Mouse (Mus musculus): Measurements from ENCODE around the gene Paqr4. TPM values are rescaled to one million over a fixed set of nuclear protein-coding genes. Genes with fewer than 3 reads are reported as not detected.

The Paqr4 gene
- polyA plus RNA-seq, 1 experiment from 2014 or later = 45.2 TPM

DNA sequence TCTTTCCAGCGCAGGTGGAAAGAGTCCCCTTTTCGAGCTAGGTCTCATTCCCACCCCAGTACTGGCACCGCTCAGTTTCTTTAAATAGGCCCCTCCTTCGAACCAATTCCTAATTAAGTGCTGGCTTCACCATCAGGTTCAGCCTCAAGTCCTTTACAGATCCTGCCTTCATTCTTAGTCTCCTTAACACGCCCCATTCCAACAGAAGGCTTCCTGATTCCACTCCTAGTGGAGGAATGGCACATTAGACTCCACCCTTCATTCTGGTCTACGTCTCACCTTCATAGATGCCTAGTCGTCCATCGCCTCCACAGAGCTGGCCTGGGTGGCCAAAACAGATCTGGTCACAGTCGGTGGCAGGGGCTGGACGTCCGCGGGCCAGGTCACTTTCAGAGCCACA is 2.3 kb upstream of the Paqr4 start:
- peak; percentile 40 for DNase-seq (ENCODE audit: low spot score)
- Histone ChIP-seq H3K4me2 (replicated peaks; ENCODE audit: low read depth, low read length) (no peak overlapping the region), H3K27me3 (replicated peaks; ENCODE audit: insufficient read depth, low read length) (peaks cover 50% of the 10 kb centered on the region), H3K4me1 (ENCODE audit: insufficient read depth, low read depth, low read length) (peaks cover 39% of the 10 kb centered on the region), H3K9ac (replicated peaks; ENCODE audit: low read depth) (no peak overlapping the region), H3K4me3 (ENCODE audit: low read depth, low read length) (no peak overlapping the region; the same call in 1 of the 2 replicates), H3K36me3 (ENCODE audit: insufficient read depth, low read length) (no peaks in the 10 kb centered on the region), H3K9me3 (ENCODE audit: low read length) (no peaks in the 10 kb centered on the region), H3K27ac (ENCODE audit: low read length) (no peak overlapping the region)
- TF ChIP-seq EP300 (IDR thresholded peaks at IDR 0.05) (no peak), CTCF (IDR thresholded peaks at IDR 0.05) (no peak)
- no peak for ATAC-seq
- 51% methylated on average over 12 of the region's 12 CpGs for WGBS

DNA sequence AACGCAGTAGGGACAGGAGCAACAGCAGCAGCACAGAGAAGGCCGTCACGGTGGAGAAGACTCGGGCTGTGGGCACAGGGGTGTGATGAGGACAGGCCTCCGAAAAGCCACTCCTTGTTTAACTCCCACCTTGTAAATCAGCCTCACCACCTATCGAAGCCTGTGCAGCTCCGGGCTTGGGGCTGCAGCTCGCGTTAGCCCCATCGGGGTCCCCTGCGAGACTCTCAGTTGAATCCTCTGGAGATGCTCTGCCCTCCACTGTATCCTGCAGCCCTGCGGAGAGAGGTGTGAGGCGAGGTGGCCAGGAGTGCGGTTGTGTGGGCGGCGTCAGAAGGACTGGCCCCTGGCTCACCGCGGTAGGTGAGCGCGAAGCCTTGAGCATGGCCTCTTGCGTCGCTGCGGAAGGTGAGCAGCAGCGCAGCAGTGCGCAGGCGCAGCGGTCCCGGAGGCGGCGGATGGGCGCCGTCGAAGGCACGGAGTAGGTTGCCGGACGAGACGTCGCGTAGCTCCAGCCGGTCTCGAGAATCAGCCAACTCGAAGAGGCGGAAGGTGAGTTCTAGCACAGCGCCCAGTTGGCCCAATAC is 1.6 kb upstream of the Paqr4 start:
- Histone ChIP-seq H3K4me3 (ENCODE audit: low read depth, low read length) (peak overlapping the region; percentile 24; the same call in 1 of the 2 replicates), H3K4me2 (replicated peaks; ENCODE audit: low read depth, low read length) (peak overlapping the region; percentile 33; the same call in 1 of the 2 replicates), H3K27ac (ENCODE audit: low read length) (no peak overlapping the region), H3K36me3 (ENCODE audit: insufficient read depth, low read length) (0 out of 2 replicates have a peak, but pooled peaks cover 4% of the 10 kb centered on the region), H3K9me3 (ENCODE audit: low read length) (no peaks in the 10 kb centered on the region), H3K4me1 (ENCODE audit: insufficient read depth, low read depth, low read length) (peaks cover 40% of the 10 kb centered on the region), H3K9ac (replicated peaks; ENCODE audit: low read depth) (no peak overlapping the region), H3K27me3 (replicated peaks; ENCODE audit: insufficient read depth, low read length) (peaks cover 50% of the 10 kb centered on the region)
- DNase-seq (ENCODE audit: low spot score) (peak; percentile 54), ATAC-seq (no peak)
- 8% methylated on average over 44 of the region's 44 CpGs for WGBS
- TF ChIP-seq EP300 (IDR thresholded peaks at IDR 0.05) = no peak
- TF ChIP-seq CTCF (IDR thresholded peaks at IDR 0.05) = no peak

DNA sequence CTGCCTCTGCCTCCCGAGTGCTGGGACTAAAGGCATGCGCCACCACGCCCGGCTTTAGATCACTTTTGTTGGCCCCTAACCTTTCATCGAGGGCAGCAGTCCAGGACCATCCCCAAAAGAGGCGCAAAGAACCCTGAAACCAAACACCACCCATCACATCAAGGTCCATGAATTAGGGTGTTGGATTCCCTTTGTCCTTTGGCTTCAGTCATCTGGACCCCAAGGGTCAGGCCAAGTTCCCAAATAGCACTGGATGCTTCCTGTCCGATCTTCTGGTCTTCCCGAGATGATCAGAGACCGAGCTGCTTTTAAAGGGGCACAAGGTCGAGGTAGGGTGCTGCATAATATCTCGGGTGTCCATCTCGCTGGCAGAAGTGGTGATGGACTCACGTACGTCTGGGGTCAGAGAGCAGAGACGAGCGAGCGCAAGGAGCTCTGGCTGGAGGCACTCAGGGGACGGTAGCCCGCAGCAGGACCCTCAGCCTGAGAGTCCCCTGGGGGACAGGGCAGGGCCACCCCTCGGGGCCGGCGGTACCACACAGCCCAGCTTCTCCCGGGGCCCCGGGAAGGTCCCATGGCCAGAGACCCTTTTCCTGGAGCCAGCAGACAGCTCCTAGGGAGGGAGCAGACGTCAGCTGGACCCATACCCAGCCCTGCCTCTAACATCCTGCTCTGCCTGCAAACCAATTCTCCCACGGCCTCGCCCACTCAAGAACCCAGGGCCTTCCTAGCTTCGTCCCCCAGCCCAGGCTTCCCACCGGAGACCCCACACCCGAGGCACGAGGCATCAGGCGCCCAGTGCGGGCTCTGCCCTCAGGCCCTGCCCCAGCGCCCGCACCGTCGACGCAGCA is 917 bp upstream of the Paqr4 start:
- H3K4me3 ChIP-seq (ENCODE audit: low read depth, low read length) = peak overlapping the region; percentile 24; the same call in 1 of the 2 replicates

DNA sequence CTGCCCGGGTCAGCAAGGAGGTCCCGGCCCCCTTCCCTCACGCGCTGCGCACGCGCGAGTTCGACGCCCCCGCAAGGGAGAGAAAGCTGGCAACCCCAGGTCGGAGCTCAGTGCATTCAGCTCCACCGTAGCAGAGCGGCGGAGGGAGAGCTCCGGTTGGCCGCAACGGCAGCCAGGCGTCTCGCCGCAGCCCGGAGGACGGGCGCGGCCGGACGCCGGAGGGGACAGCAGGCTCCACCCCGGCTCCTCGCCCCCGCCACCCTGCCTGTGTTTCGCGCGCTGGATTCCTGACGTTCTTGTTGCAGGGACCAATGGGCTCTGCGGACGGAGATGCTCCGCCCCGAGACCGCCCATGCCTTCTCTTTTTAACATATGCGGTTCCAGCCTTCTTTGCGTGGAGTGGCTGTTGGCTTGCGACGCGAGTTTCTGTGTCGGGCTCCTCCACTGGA is 507 bp downstream of the Paqr4 start:
- Histone ChIP-seq H3K4me1 (ENCODE audit: insufficient read depth, low read depth, low read length) (peaks cover 31% of the 10 kb centered on the region), H3K36me3 (ENCODE audit: insufficient read depth, low read length) (0 out of 2 replicates have a peak, but pooled peaks cover 7% of the 10 kb centered on the region), H3K4me3 (ENCODE audit: low read depth, low read length) (peak overlapping the region; percentile 78), H3K27me3 (replicated peaks; ENCODE audit: insufficient read depth, low read length) (peaks cover 35% of the 10 kb centered on the region), H3K27ac (ENCODE audit: low read length) (peak overlapping the region; percentile 74), H3K4me2 (replicated peaks; ENCODE audit: low read depth, low read length) (peak overlapping the region; percentile 79), H3K9ac (replicated peaks; ENCODE audit: low read depth) (peak overlapping the region; percentile 60), H3K9me3 (ENCODE audit: low read length) (no peaks in the 10 kb centered on the region)
- WGBS = under 1% methylated on average over 39 of the region's 46 CpGs
- peak; percentile 98 for DNase-seq (ENCODE audit: low spot score)
- TF ChIP-seq CTCF (IDR thresholded peaks at IDR 0.05) (peak; percentile 12; the same call in 1 of the 2 replicates), EP300 (IDR thresholded peaks at IDR 0.05) (no peak)
- peak; percentile 91 for ATAC-seq

More for the DNA sequence above, 917 bp upstream of the Paqr4 start:
- Histone ChIP-seq H3K27ac (ENCODE audit: low read length) (no peak overlapping the region), H3K9ac (replicated peaks; ENCODE audit: low read depth) (no peak overlapping the region), H3K9me3 (ENCODE audit: low read length) (no peaks in the 10 kb centered on the region), H3K27me3 (replicated peaks; ENCODE audit: insufficient read depth, low read length) (peaks cover 45% of the 10 kb centered on the region), H3K4me1 (ENCODE audit: insufficient read depth, low read depth, low read length) (peaks cover 40% of the 10 kb centered on the region), H3K36me3 (ENCODE audit: insufficient read depth, low read length) (0 out of 2 replicates have a peak, but pooled peaks cover 7% of the 10 kb centered on the region), H3K4me2 (replicated peaks; ENCODE audit: low read depth, low read length) (no peak overlapping the region)
- ATAC-seq (no peak), DNase-seq (ENCODE audit: low spot score) (no peak)
- no peak for TF ChIP-seq CTCF (IDR thresholded peaks at IDR 0.05)
- TF ChIP-seq EP300 (IDR thresholded peaks at IDR 0.05) = no peak
- WGBS = 49% methylated on average over 36 of the region's 38 CpGs

DNA sequence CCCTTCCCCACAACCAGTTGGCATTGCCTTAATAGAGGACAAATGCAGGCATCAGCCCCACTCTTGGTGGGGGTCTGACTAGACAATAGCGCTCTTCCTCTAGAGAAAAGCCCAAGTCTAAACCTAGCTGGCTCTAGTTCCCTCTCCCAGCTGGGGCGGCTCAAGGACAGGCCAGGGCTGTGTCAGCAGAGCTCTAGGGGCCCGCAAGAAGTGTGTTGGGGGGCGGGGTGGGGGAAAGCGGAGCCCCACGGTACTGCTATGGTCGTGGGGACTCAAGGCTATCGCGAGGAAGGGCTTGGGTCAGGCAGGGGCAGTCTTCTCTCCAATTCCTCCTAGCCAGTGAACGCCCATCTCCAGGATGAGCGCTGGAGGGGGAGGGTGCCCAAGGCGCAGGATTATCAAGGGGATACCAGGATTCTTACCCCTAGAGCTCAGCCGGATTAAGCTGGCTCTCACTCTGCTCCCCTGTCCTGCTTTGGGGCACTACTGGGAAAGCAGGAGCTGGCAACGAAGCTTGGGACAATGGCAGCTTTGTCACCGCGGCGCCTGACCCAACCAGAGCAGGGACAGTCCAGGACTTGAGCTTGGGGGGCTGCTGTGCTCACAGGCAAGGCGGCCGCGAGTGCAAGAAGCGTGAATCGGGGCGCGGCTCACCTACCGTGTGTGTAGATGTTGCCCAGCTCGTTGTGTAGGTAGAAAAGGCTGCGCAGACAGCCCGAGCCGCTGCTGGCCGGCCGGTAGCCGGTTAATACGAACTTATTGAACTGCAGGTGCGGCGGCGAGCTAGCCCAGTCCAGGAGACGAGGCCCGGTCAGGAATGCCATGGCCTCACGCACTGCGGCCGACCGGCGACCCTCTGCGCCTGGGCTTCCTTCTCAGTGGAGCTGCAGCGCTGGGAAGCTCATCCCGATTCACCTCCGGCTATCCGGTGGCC is 1.2 kb downstream of the Paqr4 start:
- TF ChIP-seq CTCF (IDR thresholded peaks at IDR 0.05) (no peak), EP300 (IDR thresholded peaks at IDR 0.05) (no peak)
- H3K4me3 ChIP-seq (ENCODE audit: low read depth, low read length) = peak overlapping the region; percentile 78
- 4% methylated on average over 48 of the region's 48 CpGs for WGBS
- H3K9ac ChIP-seq (replicated peaks; ENCODE audit: low read depth) = peak overlapping the region; percentile 60
- no peaks in the 10 kb centered on the region for H3K9me3 ChIP-seq (ENCODE audit: low read length)
- 0 out of 2 replicates have a peak, but pooled peaks cover 7% of the 10 kb centered on the region for H3K36me3 ChIP-seq (ENCODE audit: insufficient read depth, low read length)
- H3K4me2 ChIP-seq (replicated peaks; ENCODE audit: low read depth, low read length) = peak overlapping the region; percentile 79
- peak overlapping the region; percentile 74 for H3K27ac ChIP-seq (ENCODE audit: low read length)
- ATAC-seq (peak; percentile 27), DNase-seq (ENCODE audit: low spot score) (peak; percentile 67)
- H3K27me3 ChIP-seq (replicated peaks; ENCODE audit: insufficient read depth, low read length) = peaks cover 28% of the 10 kb centered on the region
- peaks cover 31% of the 10 kb centered on the region for H3K4me1 ChIP-seq (ENCODE audit: insufficient read depth, low read depth, low read length)
